Mouse (Mus musculus): Measurements from ENCODE around the gene Olfr140. TPM values are rescaled to one million over a fixed set of nuclear protein-coding genes. Genes with fewer than 3 reads are reported as not detected.

The Olfr140 gene
- not detected for total RNA-seq (2023)

GRCm38 (mm10) chr2:90063494-90063893 is at the start of gene Olfr140:
Gene Olfr140 (minus strand): TSS chr2:90063594.

GRCm38 (mm10) chr2:90035037-90035436 is 28.4 kb downstream of the Olfr140 start, which contains the start of gene Olfr1265:
Gene Olfr1265 (plus strand): TSS chr2:90035337.

GRCm38 (mm10) chr2:90025477-90025876 is 37.9 kb downstream of the Olfr140 start, which contains the start of gene Olfr1264:
Gene Olfr1264 (minus strand): TSS chr2:90025577.

GRCm38 (mm10) chr2:90011831-90012230 is 51.6 kb downstream of the Olfr140 start, which contains the start of gene Olfr1263:
Gene Olfr1263 (plus strand): TSS chr2:90012131.

GRCm38 (mm10) chr2:89999845-90000244 is 63.5 kb downstream of the Olfr140 start, which contains the start of gene Olfr1262:
Gene Olfr1262 (plus strand): TSS chr2:90000145.

Other genes starting within 250 kb of the Olfr140 start
- gene Olfr1256, start 222.0 kb downstream of the Olfr140 start, total RNA-seq (2023) = not detected
- gene Olfr48, start 215.4 kb downstream of the Olfr140 start, total RNA-seq (2023) = not detected
- not detected for gene Olfr1257, start 185.2 kb downstream of the Olfr140 start, total RNA-seq (2023)
- gene Olfr1258, start 136.3 kb downstream of the Olfr140 start, total RNA-seq (2023) = not detected
- gene Olfr1259, start 114.9 kb downstream of the Olfr140 start, total RNA-seq (2023) = not detected
- not detected for gene Olfr1260, start 89.3 kb downstream of the Olfr140 start, total RNA-seq (2023)
- gene Olfr1261, start 72.4 kb downstream of the Olfr140 start, total RNA-seq (2023) = not detected
- gene Olfr1262, start 63.4 kb downstream of the Olfr140 start, total RNA-seq (2023) = not detected
- not detected for gene Olfr1263, start 51.5 kb downstream of the Olfr140 start, total RNA-seq (2023)
- gene Olfr1264, start 38.0 kb downstream of the Olfr140 start, total RNA-seq (2023) = not detected
- not detected for gene Olfr1265, start 28.3 kb downstream of the Olfr140 start, total RNA-seq (2023)
- not detected for gene Olfr1269, start 57.8 kb upstream of the Olfr140 start, total RNA-seq (2023)
- gene Olfr32, start 78.7 kb upstream of the Olfr140 start, total RNA-seq (2023) = not detected
- not detected for gene Olfr1270, start 89.5 kb upstream of the Olfr140 start, total RNA-seq (2023)
- 0.34 TPM for gene Olfr1506, start 160.9 kb upstream of the Olfr140 start, total RNA-seq (2023)
- not detected for gene Olfr142, start 194.0 kb upstream of the Olfr140 start, total RNA-seq (2023)
- gene Olfr1271, start 207.4 kb upstream of the Olfr140 start, total RNA-seq (2023) = not detected
- not detected for gene Olfr1272, start 229.2 kb upstream of the Olfr140 start, total RNA-seq (2023)

Measured in CD8-positive naive resting alpha-beta T cell, adult 57 days (primary cell).